Mouse (Mus musculus): ENCODE data around the gene Tspan14. TPM values are rescaled to one million over a fixed set of nuclear protein-coding genes. Genes with fewer than 3 reads are reported as not detected.

Gene Tspan14
- polyA plus RNA-seq, 1 experiment from 2014 or later = 89.3 TPM

GRCm38 (mm10) chr14:40957607-40958006, 9.0 kb downstream of the Tspan14 start:
- peaks cover 90% of the 10 kb centered on the region for H3K4me1 ChIP-seq
- 0 out of 2 replicates have a peak, but pooled peaks cover 3% of the 10 kb centered on the region for H3K36me3 ChIP-seq (replicated peaks)
- no peak for DNase-seq (ENCODE audit: extremely low spot score, low spot score)
- peak overlapping the region; percentile 97 for H3K27ac ChIP-seq
- H3K4me3 ChIP-seq = peak overlapping the region; percentile 20; the same call in 1 of the 2 replicates
- no peaks in the 10 kb centered on the region for H3K9me3 ChIP-seq
- H3K27me3 ChIP-seq (ENCODE audit: poor library complexity, severe bottlenecking) = no peaks in the 10 kb centered on the region
- WGBS = 39% methylated on average over 3 of the region's 3 CpGs

GRCm38 (mm10) chr14:40956252-40957146, 10.1 kb downstream of the Tspan14 start:
- Histone ChIP-seq H3K4me3 (peak overlapping the region; percentile 42), H3K36me3 (replicated peaks) (peaks cover 11% of the 10 kb centered on the region), H3K27me3 (ENCODE audit: poor library complexity, severe bottlenecking) (no peaks in the 10 kb centered on the region), H3K27ac (peak overlapping the region; percentile 97), H3K4me1 (peaks cover 90% of the 10 kb centered on the region), H3K9me3 (no peaks in the 10 kb centered on the region)
- DNase-seq (ENCODE audit: extremely low spot score, low spot score) = peak; percentile 86
- WGBS = 13% methylated on average over 13 of the region's 13 CpGs

GRCm38 (mm10) chr14:40955596-40956251, 10.9 kb downstream of the Tspan14 start:
- Histone ChIP-seq H3K4me1 (peaks cover 94% of the 10 kb centered on the region), H3K27ac (peak overlapping the region; percentile 97), H3K27me3 (ENCODE audit: poor library complexity, severe bottlenecking) (no peaks in the 10 kb centered on the region), H3K9me3 (no peaks in the 10 kb centered on the region), H3K4me3 (peak overlapping the region; percentile 42), H3K36me3 (replicated peaks) (peaks cover 11% of the 10 kb centered on the region)
- DNase-seq (ENCODE audit: extremely low spot score, low spot score) = peak; percentile 50
- 7% methylated on average over 10 of the region's 10 CpGs for WGBS

GRCm38 (mm10) chr14:40955146-40955545, 11.5 kb downstream of the Tspan14 start:
- H3K9me3 ChIP-seq = no peaks in the 10 kb centered on the region
- no peak for DNase-seq (ENCODE audit: extremely low spot score, low spot score)
- 60% methylated on average over 1 of the region's 1 CpGs for WGBS
- H3K4me1 ChIP-seq = peaks cover 95% of the 10 kb centered on the region
- H3K36me3 ChIP-seq (replicated peaks) = peaks cover 11% of the 10 kb centered on the region
- H3K4me3 ChIP-seq = no peak overlapping the region
- peak overlapping the region; percentile 97 for H3K27ac ChIP-seq
- H3K27me3 ChIP-seq (ENCODE audit: poor library complexity, severe bottlenecking) = no peaks in the 10 kb centered on the region

- H3K36me3 ChIP-seq (replicated peaks) = peaks cover 16% of the 10 kb centered on the region
- DNase-seq (ENCODE audit: extremely low spot score, low spot score) = no peak
- 76% methylated on average over 5 of the region's 5 CpGs for WGBS
- peak overlapping the region; percentile 63 for H3K27ac ChIP-seq
- H3K27me3 ChIP-seq (ENCODE audit: poor library complexity, severe bottlenecking) = no peaks in the 10 kb centered on the region
- H3K4me1 ChIP-seq = peaks cover 95% of the 10 kb centered on the region
- H3K4me3 ChIP-seq = no peak overlapping the region
- H3K9me3 ChIP-seq = no peaks in the 10 kb centered on the region
Measured at GRCm38 (mm10) chr14:40953381-40953780, 13.2 kb downstream of the Tspan14 start.

GRCm38 (mm10) chr14:40952715-40953114, 13.9 kb downstream of the Tspan14 start:
- H3K4me3 ChIP-seq = no peak overlapping the region
- DNase-seq (ENCODE audit: extremely low spot score, low spot score) = no peak
- H3K4me1 ChIP-seq = peaks cover 95% of the 10 kb centered on the region
- peaks cover 23% of the 10 kb centered on the region for H3K36me3 ChIP-seq (replicated peaks)
- WGBS = 60% methylated on average over 2 of the region's 2 CpGs
- peak overlapping the region; percentile 63; the same call in 1 of the 2 replicates for H3K27ac ChIP-seq
- no peaks in the 10 kb centered on the region for H3K9me3 ChIP-seq
- H3K27me3 ChIP-seq (ENCODE audit: poor library complexity, severe bottlenecking) = no peaks in the 10 kb centered on the region

- H3K27me3 ChIP-seq (ENCODE audit: poor library complexity, severe bottlenecking) = no peaks in the 10 kb centered on the region
- peak overlapping the region; percentile 53; the same call in 1 of the 2 replicates for H3K27ac ChIP-seq
- H3K9me3 ChIP-seq = no peaks in the 10 kb centered on the region
- WGBS = 84% methylated on average over 3 of the region's 3 CpGs
- H3K4me3 ChIP-seq = no peak overlapping the region
- DNase-seq (ENCODE audit: extremely low spot score, low spot score) = no peak
- peaks cover 95% of the 10 kb centered on the region for H3K4me1 ChIP-seq
- peaks cover 27% of the 10 kb centered on the region for H3K36me3 ChIP-seq (replicated peaks)
Measured at GRCm38 (mm10) chr14:40952301-40952700, 14.3 kb downstream of the Tspan14 start.

GRCm38 (mm10) chr14:40949730-40950614, 16.6 kb downstream of the Tspan14 start:
- no peaks in the 10 kb centered on the region for H3K9me3 ChIP-seq
- H3K4me1 ChIP-seq = peaks cover 72% of the 10 kb centered on the region
- WGBS = 80% methylated on average over 7 of the region's 7 CpGs
- no peaks in the 10 kb centered on the region for H3K27me3 ChIP-seq (ENCODE audit: poor library complexity, severe bottlenecking)
- peaks cover 47% of the 10 kb centered on the region for H3K36me3 ChIP-seq (replicated peaks)
- H3K27ac ChIP-seq = peak overlapping the region; percentile 60
- H3K4me3 ChIP-seq = no peak overlapping the region
- no peak for DNase-seq (ENCODE audit: extremely low spot score, low spot score)

GRCm38 (mm10) chr14:40949047-40949446, 17.6 kb downstream of the Tspan14 start:
- Histone ChIP-seq H3K36me3 (replicated peaks) (peaks cover 52% of the 10 kb centered on the region), H3K27me3 (ENCODE audit: poor library complexity, severe bottlenecking) (no peaks in the 10 kb centered on the region), H3K9me3 (no peaks in the 10 kb centered on the region), H3K4me3 (no peak overlapping the region), H3K27ac (peak overlapping the region; percentile 60), H3K4me1 (peaks cover 63% of the 10 kb centered on the region)
- no peak for DNase-seq (ENCODE audit: extremely low spot score, low spot score)
- 51% methylated on average over 3 of the region's 3 CpGs for WGBS

GRCm38 (mm10) chr14:40948522-40948921, 18.1 kb downstream of the Tspan14 start:
- Histone ChIP-seq H3K4me1 (peaks cover 58% of the 10 kb centered on the region), H3K4me3 (no peak overlapping the region), H3K27me3 (ENCODE audit: poor library complexity, severe bottlenecking) (no peaks in the 10 kb centered on the region), H3K9me3 (no peaks in the 10 kb centered on the region), H3K27ac (peak overlapping the region; percentile 60), H3K36me3 (replicated peaks) (peaks cover 53% of the 10 kb centered on the region)
- DNase-seq (ENCODE audit: extremely low spot score, low spot score) = no peak
- WGBS = 88% methylated on average over 5 of the region's 5 CpGs

- H3K27me3 ChIP-seq (ENCODE audit: poor library complexity, severe bottlenecking) = no peaks in the 10 kb centered on the region
- no peak overlapping the region for H3K4me3 ChIP-seq
- H3K36me3 ChIP-seq (replicated peaks) = peaks cover 53% of the 10 kb centered on the region
- 92% methylated on average over 14 of the region's 14 CpGs for WGBS
- no peak for DNase-seq (ENCODE audit: extremely low spot score, low spot score)
- H3K9me3 ChIP-seq = no peaks in the 10 kb centered on the region
- H3K4me1 ChIP-seq = peaks cover 50% of the 10 kb centered on the region
- peak overlapping the region; percentile 60 for H3K27ac ChIP-seq
Measured at GRCm38 (mm10) chr14:40947431-40948394, 18.9 kb downstream of the Tspan14 start.
